Mouse (Mus musculus): ENCODE results near the gene Snrnp200.

DNA sequence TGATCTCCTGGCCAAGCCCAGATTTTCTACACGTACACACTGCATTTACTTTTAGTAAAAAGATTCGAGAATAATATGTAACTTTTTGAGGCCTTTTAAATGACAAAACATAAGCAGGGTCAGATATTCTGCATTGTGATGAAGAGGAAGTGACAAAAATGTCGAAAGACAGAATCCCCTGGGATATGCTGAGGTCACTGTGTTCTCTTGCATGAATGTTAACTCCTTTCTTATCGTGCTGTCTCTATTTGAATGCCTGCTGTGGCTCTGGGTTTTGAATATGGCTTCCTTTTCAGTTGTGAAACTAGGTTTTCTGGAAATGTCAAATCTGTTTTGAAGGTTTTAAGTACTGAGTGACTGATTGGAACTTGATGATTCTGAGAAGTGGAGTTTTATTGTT lies 42.5 kb upstream of the Snrnp200 start:
- TF ChIP-seq POLR2A (IDR thresholded peaks at IDR 0.05; ENCODE audit: low read depth, low read length) (no peak), CTCF (IDR thresholded peaks at IDR 0.05; ENCODE audit: borderline replicate concordance, insufficient read depth, low read length) (no peak)

Measured in embryonic fibroblast, embryonic 13.5 days (primary cell).